Mouse (Mus musculus): ENCODE results near the gene Slc20a1. TPM values are rescaled to one million over a fixed set of nuclear protein-coding genes. Genes with fewer than 3 reads are reported as not detected.

Gene Slc20a1
- total RNA-seq, 1 experiment from 2014 or later, result 18.0 TPM

DNA sequence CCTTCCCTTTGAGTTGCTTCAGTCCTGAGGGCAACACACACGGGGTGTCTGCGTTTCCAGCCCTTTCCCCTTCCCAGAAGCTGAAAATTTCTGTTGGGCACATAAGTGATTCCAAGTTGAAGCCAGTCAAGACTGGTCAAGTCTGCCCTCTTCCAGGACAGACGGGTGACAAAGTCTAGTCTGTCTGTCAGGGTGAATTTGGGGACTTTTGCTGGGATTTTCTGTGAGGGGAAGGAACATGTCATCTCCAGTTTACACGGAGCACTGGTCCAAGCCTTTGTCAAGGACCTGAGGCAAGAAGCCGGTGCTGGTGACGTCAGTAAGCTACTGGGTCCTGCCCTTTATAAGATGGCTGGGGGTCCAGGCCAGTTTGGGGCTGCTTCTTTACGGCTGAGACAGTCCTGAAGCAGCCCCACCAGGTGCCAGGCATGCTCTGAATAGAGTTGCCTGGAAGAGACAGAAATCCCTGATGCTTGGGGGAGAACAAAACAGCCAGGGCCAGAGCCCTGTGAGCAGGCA is 28.5 kb downstream of the Slc20a1 start:
- DNase-seq, result no peak

DNA sequence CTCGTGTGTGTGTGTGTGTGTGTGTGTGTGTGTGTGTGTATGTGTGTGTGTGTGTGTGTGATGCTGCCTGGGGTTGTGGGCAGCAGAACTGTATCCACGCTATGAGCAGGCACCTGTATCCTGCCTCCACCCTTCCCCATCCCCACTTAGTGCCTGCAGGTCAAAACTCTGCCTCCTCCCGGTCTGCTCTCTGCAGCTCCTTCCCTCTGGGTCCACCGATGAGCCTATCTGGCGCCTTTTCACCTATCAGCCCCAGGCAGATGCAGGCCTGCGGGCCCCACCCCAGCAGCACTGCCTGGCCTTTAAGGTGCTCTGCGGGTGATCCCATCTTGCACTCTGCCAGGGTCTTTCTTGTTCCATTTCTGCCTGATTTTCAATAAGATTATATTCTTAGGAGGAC is 29.1 kb downstream of the Slc20a1 start:
- no peak for DNase-seq

DNA sequence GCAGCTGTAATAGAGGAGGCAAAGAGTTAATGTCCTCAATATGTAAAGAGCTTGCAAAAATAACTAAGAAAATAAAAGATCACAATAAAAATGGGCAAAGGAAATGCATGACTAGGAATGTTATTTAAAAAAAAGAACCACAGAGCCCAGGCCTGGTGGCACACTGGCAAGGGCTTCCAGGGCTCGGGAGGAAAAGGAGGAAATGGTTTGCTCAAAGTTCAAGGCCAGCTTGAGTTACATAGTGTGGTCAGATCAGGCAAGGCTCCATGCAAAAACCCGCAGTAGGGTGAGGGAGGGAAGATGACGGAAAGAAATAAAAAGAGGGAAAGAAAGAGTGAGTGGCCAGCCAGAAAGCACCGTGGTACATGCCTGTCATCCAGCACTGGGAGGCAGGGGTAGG is 30.0 kb downstream of the Slc20a1 start:
- DNase-seq, result no peak

DNA sequence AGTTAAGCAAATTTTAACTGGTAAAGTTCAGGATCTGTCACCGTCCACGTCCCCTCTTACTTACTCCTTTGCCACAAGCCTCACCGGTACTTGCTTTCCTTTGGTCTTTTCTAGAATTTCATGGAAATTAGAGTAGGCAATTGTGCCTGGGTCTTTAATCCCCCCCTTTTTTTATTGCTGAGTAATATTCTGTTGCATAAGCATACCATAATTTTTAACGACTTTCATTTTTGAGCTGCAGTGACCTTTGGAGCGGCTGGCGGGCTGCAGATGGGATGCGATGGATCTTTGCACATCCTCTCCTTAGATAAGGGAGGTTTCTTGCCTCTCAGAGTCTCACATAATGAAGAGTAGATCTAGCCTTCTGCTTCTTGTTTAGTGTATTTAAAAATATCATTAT is 30.8 kb downstream of the Slc20a1 start:
- no peak for DNase-seq

DNA sequence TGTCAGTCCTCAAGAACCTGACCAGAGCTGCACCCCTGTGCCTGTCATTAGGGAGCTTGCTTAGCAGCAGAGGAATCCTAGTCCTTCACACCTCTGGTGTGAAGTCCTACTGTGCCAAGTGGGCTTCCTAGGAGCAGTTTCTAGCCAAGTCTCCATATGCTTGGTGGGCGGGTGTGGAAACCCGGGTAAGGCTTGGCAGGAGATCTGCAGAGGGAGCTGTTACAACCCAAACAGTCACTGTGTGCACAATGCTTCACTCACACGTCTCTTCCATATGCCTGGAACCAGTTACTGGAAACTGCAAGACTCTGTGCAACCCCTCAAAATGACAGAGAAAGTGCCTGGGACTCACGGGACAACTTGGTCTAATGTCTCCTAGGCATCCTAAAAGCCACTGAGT is 33.5 kb downstream of the Slc20a1 start:
- no peak for DNase-seq

DNA sequence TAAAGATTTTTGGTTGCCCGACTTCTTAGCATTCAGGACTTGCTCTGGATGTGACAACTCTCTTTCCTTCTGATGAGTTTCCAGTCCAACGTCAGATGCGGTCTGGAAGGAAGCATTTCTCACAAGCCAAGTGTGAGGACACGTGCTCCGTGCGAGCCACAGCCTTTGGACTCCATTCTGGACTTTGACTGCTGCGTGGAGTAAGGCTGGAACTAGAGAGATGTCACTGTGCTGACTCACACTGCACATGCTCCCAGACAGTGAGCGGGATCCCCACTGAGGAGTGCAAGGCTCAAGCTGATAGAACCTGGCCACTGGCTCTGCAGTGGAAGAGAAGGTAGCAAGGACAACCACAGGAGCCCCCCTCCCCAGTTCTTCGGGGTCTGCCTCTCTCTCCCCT is 33.9 kb downstream of the Slc20a1 start:
- DNase-seq, result peak; percentile 36

DNA sequence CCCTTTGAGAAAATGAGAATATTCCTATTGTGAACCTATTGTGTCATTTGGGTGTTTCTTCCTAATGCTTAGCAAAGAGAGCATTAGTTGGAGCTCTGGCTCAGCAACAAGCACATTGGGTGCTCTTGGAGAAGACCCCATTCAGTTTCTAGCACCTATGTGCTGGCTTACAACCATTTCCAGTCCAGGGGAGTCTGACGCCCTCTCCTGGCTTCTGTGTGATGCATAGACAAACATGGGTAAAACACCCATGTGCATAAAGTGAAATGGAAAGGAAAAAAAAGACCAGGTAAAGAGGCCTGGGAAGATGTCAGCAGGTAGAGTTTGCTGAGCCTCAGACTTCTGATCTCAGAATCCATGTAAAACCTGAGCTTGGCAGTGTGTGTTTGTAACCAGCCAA is 34.7 kb downstream of the Slc20a1 start:
- DNase-seq, result no peak

DNA sequence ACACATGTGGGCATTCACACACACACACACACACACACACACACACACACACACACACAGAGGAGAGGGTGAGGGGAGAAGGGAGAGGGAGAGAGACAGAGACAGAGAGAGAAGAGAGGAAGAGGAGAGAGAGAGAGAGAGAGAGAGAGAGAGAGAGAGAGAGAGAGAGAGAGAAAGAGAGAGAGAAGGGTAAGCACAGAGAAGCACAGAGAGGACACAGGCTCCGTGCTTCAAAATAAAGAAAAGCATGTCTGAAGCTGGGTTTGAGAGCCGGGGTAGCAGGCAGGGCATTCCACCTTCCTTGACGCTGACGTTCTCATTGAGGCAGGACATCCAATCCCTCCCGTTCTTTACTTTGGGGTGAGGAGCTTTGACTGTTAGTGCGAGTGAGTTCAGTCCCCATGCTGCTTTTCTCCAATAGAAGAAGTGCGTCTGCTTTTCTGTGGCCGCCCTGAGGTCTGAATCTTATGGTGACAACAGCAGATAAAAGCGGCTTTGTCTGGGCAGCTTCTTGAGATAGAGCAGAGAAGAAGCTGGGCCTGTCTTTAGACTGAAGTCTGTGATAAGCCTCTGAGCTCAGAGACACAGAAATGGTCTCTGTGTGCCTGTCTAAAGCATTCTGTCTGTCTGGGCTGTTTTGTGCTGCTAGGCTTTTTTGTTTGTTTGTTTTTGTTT is 35.4 kb downstream of the Slc20a1 start:
- no peak for DNase-seq

DNA sequence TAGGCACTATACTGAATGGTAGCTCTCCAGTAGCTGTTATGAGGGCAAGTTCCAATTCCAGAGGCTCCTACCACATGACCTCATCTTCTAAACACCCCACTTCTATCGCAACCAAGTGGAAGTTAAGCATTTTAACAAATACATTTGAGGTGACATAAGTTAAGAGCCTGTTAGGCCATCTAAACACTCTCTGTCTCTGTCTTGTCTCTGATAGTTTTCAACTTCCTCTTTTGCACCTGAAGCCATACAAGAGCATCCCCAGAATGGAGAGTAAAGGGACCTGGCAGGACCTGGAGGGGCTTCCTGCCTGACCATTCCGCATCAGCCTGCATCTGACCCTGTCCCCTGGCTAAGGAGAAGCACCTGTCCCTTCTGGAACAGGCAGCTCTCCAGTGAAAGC is 36.2 kb downstream of the Slc20a1 start:
- no peak for DNase-seq

DNA sequence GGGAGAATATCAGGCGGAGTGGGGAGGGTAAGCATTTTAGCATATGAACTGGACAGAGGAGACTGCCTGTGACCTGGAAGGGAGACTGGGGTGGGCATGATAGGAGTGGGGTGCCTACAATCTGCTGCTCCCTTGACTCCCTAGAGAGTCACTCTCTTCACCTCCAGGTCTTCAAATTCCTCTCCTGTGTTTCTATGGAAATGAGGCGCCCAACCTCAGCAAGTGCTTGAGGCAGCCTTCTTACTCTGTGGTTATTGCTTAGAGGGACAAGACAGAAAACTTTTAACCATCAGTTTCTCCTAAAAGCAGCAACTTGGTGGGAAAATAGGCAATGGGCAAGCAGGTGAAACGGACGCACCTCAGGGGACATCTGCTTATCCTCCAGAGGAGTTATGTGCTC is 38.0 kb downstream of the Slc20a1 start:
- no peak for DNase-seq

DNA sequence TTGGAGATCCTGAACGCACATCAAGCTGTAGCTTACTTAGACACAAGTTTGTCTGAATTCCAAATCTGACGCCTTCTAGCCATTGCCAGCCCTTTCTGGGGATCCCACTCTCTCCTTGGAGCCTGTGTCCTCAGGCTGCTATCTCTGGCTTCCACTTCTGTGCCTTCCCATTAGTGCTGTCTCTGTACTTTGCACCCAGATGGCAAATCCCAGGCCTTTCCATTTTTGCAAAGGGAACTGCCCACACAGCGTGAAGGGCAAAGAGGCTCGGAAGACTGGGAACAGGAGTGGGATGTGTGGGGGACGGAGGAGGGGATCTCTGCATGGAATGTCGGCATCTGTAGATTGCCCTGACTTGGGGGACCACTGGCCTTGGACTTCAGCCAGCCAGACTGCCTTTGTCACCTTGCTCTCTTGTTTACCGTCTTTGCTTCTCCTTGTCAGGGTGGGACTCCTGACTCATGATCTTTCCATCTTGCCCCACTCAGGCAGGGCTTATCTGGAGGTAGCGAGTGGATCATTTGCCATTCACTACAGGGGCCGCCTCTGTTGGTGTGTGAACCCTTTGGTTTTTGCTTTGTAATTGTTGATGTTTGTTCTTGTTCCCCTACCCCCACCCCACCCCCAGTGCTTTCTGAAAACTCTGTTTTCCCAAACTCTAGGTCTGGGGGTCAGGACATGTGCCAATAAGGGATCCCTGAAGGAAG is 42.3 kb downstream of the Slc20a1 start:
- no peak for DNase-seq

DNA sequence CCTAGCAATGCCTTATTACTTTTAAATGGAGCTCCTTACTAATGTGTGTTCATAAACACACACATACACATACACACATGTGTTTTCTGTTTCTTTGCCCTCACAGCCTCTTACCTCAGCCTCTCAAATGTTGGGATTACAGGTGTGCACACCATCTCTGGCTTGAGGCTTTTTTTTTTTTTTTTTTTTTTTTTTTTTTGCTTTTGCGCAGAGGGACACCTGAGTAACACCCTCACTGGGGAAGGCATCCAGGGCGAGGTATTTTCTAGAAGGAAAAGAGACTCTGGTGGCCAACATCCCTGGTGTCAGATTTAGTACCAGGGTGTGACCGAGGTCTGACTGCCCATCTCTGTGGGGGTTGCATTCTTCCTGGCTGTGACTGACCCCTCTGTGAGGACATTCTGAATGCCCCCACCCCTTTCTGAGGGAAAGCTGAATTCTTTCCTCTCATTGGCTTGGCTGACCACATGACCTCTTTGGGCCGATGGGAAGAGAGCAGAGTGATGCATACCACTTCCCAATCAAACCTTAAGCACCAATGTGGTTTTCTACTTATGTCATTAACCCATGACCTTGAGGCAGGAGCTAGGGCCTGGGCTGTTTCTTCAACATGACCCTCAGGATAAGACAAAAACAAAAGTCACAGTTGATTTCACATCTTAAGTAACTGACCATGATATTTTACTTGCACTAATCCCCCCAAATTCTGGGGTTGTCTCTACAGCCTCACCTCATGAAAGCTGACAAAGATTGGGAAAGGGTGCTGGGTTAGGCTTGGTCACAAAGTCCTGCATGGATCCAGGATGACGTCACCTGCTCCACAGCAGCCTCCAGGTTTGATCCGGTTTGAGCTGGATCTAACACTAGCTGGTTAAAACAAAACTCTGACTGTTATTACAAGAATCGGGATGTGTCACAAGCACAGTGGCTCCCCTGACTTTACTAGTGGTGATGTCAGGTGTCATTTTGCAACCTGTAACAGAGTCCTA is 43.6 kb downstream of the Slc20a1 start:
- no peak for DNase-seq

DNA sequence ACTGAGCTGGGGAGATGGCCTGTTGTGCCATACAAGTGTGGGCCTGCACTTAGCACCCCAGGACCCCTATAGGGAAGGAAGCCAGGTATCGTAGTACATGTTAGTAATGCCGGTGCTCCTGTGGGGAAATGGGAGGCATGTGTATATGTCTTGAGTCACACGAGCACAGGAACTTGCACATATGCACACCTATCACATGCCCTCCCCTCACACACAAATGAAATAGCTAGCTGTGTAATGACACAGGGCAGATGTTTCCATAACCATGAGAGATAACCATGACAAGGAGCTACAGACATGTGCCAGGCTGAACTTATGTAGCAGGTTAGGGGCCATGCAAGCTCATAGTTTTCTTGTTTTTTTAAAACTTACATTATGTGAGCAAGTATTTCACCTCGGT is 44.4 kb downstream of the Slc20a1 start:
- DNase-seq, result no peak

DNA sequence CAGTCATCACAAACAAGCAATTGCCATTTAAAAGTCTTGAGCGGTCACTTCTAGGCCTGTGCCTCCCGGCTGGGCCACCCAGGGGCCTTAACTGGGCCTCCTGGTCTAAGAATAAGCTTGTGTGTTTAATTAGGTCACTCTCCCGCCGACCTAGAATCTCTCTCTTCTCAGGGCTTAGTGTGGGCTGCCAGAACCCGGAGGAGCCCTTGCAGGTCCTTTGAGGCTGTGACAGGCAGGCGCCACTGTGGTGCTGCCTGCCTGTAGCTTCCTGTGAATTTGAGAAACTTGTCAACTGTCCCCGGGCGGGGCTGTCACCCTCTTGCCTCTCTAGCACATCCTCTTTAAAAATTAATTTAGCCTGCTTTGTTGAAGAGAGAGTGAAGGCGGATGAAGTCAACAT is 45.2 kb downstream of the Slc20a1 start:
- DNase-seq, result no peak

DNA sequence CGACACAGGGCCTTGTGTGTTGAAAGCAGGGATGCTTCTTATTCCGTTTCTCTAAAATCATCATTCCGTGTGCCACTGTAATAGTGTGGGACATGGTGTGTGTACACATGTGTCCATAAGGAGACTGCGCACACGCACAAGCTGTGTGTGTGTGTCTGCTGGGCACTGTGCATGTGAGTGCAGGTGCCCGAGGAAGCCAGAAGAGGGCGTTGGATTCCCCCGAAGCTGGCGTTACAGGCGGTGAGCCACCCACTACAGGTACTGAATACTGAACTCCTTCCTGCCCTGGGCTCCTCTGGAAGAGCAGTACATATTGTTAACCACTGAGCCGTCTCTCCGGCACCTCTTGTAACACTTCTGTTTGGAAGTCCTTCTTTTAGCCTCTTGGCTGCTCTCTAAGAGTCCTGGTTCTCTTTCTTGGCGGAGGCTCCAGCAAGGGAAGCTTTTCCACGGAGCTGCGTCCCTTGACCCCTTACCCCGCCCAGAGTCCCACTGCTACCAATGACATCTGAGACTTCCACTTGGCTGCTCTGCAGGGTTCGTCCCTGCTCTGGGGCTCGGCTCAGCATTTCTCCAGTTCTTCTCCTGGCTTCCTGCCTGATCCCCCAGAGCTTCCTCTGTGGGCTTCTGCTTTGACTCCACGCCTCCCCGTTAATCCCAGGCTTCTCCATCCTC is 46.0 kb downstream of the Slc20a1 start:
- no peak for DNase-seq

DNA sequence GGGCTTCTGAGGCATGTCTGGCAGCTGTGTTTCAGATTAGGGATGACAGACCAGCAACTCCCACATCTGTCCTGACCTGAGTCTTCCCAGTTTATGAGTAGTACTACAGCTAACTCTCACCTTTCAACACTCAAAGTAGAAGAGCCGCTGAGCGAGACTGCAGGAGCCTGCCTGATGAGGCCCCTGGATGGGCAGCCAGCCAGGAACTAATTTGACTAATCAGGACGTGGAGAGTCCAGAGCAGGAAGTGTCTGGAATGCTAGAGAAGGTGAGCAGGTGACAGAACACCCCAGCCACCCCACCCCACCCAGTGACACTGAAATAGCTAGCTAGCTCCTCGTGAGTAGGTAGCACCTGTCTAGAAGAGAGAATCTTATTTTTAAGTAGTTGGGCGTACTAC is 47.1 kb downstream of the Slc20a1 start:
- DNase-seq, result no peak

DNA sequence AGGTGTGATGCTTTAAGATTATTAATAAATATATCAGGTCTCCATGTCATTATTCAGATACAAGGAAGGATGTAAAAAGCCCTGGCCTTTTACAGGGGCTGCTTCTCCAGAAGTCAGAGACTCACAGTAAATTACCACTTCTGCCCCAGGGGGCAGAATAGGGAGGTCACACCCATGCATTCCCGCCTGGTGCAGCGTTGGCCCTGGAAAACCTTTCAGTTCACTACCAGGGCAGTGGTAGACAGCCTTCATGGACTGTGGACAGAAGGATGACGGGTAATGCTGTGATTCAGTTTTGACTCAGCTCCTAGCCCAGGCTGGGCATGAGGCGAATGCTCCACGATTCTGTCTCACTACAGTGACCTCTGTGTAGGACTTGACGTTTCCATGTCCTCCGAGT is 47.9 kb downstream of the Slc20a1 start:
- no peak for DNase-seq

DNA sequence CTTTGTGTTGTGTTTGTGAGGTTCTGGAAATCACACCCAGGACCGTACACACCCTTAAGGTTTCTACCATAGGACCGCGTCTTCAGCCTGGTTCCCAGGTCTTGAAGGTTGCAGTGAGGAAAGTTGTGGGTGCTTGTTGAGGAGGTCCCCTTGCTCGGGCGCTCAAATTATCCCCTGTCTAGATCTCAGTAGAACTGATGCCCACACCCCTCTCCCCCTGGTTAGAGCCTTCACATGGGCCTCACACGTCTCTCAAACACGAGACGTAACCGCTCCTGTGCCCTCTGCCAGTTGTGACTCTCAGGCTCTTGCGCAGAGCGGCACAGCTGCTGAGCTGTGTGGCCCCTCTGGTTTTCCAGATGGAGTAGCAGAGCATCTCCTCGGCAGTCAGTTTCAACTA is 48.4 kb downstream of the Slc20a1 start:
- no peak for DNase-seq

DNA sequence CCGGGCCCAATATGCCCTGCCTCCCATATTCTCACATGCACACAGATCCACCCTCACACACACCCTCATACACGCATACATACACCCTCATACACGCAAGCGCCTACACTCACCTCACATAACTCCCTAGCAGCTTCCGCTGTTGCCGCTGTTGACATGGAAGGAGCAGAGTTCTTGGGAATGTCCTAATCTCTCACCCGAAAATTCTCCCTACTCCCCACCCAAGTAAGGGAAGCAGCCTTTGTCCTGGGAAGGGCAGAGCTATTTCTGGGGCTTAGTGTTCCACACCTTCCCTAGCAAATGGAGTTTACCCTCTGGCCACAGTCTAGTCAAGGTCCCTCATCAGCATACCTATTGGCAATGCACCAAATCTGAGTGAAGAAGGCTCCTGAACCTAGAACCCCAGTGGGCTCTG is 49.1 kb downstream of the Slc20a1 start:
- DNase-seq, result no peak

DNA sequence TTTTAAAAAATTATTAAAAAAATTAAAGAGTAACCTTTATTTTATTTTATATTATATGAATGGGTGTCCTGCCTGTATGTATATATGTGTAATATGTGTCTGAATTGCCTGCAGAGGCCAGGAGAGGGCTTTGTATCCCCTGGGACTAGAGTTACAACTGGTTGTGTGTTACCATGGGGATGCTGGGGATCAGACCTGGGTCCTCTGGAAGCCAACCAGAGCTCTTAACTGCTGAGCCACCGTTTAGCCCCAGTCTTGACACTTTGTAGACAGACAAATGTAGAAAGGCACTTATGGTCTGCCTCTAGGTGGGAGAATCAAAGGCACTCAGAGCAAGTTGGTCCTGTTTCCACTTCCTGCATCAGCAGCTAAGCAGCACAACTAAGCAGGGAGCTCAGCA is 50.8 kb downstream of the Slc20a1 start:
- no peak for DNase-seq

DNA sequence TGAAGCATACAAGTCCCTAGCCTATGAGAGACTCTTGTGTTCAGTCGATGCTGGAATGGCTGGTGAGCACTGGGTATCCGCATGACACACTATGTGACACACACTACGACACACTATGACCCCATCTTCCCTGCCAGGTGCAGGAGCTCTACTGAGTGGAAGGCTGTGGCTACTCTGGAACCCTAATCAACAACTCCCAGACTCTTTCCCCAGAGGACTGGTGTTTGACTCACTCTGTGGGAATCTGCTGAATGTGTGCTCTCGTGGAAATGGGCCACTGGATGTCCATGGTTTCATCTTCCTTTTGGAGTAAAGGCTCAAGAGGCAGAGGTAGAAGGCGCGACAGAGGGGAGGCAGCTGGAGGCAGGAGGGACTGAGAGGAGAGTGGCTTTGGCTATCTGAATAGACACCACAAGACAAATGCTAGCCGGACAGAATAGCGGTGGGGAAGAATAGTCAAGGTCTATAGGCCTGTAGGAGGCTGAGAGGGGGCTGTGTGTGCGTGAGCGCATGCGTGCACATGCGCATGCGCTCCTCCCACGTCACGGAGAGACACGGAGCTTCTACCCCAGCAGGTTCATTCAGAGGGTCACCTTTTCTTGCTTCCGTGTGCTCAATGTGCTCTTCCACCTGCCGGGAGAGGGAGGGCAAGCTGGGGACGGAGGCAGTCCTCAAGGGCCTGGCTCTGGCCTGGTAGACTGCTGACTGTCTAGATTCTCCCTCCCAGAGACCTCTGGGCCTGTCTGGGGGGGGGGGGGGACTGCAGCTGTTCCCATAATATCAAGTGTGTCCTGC is 54.5 kb downstream of the Slc20a1 start:
- no peak for DNase-seq

DNA sequence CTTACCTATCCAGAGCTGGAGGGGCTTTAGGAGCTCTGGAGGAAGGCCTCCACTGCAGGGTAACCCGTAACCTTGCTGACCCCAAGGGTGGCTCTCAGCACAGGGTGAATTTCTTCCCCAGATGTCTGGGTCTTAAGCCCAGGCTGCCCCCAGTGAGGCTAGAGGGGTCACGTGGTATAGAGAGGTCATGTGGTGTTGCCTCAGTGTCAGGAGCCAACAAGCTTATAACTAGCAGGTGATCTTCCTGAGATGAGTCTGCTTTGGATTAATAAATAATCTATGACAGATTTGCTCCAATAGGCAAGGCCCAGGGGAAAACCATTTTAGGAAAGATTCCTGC is 55.0 kb downstream of the Slc20a1 start:
- no peak for DNase-seq

Measured in adrenal gland, postnatal 25 days (tissue).